Mouse (Mus musculus) lung, adult 2 months (tissue): ENCODE measurements at regions not wholly inside any gene's neighbourhood (a gene's known extent, or its start where the extent isn't known, plus 50 kb on each side); places are given as distances from the start of the nearest gene placed in this dataset.

Experiments used
- CTCF ChIP-seq: fragments of 200-500 bp; IDR thresholded peaks from 2 replicates; pipeline ENCODE4 v1.5.1; 2011; ENCODE audit warnings: mild to moderate bottlenecking, low read length, control low read depth; ENCODE audit not compliant: insufficient read depth
- POLR2A ChIP-seq: fragments of 200-500 bp; IDR thresholded peaks from 2 replicates; pipeline ENCODE4 v1.6.1; 2011; ENCODE audit warnings: low read depth, mild to moderate bottlenecking, control low read depth, low read length, borderline replicate concordance; ENCODE audit errors: extremely low read depth

GRCm38 (mm10) chr6:5624085-5624484 lies 101.4 kb upstream of the Dync1i1 start:
- no peak for TF ChIP-seq POLR2A
- no peak for TF ChIP-seq CTCF
